Mouse (Mus musculus) cerebellum, adult 2 months (tissue): ENCODE data around the gene Kalrn. TPM values are rescaled to one million over a fixed set of nuclear protein-coding genes. Genes with fewer than 3 reads are reported as not detected.

Experiments
- DNase-seq, 2 experiments: peaks; one replicate each; pipeline ENCODE4 v3.0.0; 2021
- H3K27ac ChIP-seq: fragments of 200-500 bp; 2 replicates; pipeline ENCODE4 v1.5.1; 2012; ENCODE audit warnings: low read length, control low read depth, inconsistent platforms; ENCODE audit not compliant: insufficient read depth
- H3K27me3 ChIP-seq: fragments of 200-500 bp; 2 replicates; pipeline ENCODE4 v1.6.1; 2012; ENCODE audit warnings: inconsistent platforms, mild to moderate bottlenecking, low read length, moderate library complexity; ENCODE audit not compliant: control insufficient read depth, insufficient read depth
- H3K4me1 ChIP-seq: fragments of 200-500 bp; 2 replicates; pipeline ENCODE4 v1.6.1; 2011; ENCODE audit warnings: low read length; ENCODE audit not compliant: control insufficient read depth, insufficient read depth
- H3K4me3 ChIP-seq: fragments of 200-500 bp; replicated peaks from 2 replicates; pipeline ENCODE3; 2011; ENCODE audit warnings: mild to moderate bottlenecking, low read depth, low read length, control low read depth; ENCODE audit not compliant: insufficient read depth
- CTCF ChIP-seq: fragments of 200-500 bp; IDR thresholded peaks from 2 replicates; pipeline ENCODE4 v1.5.1; 2011; ENCODE audit warnings: low read depth, mild to moderate bottlenecking, control low read depth, low read length, moderate library complexity, borderline replicate concordance; ENCODE audit not compliant: insufficient read depth
- POLR2A ChIP-seq: fragments of 200-500 bp; IDR thresholded peaks from 2 replicates; pipeline ENCODE4 v1.6.1; 2011; ENCODE audit warnings: low read length, control low read depth, borderline replicate concordance; ENCODE audit not compliant: insufficient read depth
- WGBS: fragments of 180-500 bp; shearing (Covaris S2); methylation state at CpG from one replicate; pipeline ENCODE4 v1.1.7; 2018; 5-methylcytosine and 5-hydroxymethylcytosine counted together
- polyA plus RNA-seq: library from polyadenylated mRNA; depleted of rRNA; stranded (reverse); fragments of >200 nt; gene quantifications from 2 replicates; pipeline ENCODE4 v1.2.3, GENCODE M21; 2012

Gene Kalrn
- polyA plus RNA-seq, 1 experiment = 17.9 TPM

GRCm38 (mm10) chr16:34058611-34059010 is 514.7 kb downstream of the Kalrn start:
- TF ChIP-seq POLR2A (no peak), CTCF (no peak)
- no peaks in the 10 kb centered on the region for H3K27me3 ChIP-seq
- no peaks in the 10 kb centered on the region for H3K4me1 ChIP-seq
- DNase-seq = no peak
- no peak overlapping the region for H3K27ac ChIP-seq
- WGBS = 78% methylated on average over 3 of the region's 3 CpGs
- H3K4me3 ChIP-seq = no peak overlapping the region

DNA sequence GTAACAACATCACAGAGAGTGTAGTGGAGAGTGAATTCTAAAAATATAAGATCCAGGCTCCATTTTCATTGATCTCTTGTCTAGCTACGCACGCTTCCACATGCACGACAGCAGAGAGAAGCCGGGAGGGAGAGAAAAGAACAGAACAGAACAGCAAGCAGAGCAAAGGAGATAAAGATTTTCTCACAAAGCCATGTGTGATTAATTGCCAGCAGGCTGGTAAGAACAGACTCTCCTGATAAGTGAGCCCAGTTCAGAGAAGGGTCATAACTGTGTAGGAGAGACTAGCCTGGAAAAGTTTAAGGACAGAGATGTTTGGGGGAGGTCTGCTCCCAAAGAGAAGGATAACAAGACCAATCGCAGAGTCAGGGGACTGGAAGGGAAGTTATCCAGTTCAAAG is 515.9 kb downstream of the Kalrn start:
- 95% methylated on average over 5 of the region's 5 CpGs for WGBS
- TF ChIP-seq CTCF = no peak
- TF ChIP-seq POLR2A = no peak
- Histone ChIP-seq H3K27me3 (no peaks in the 10 kb centered on the region), H3K27ac (no peak overlapping the region), H3K4me3 (no peak overlapping the region), H3K4me1 (no peaks in the 10 kb centered on the region)
- DNase-seq = no peak

DNA sequence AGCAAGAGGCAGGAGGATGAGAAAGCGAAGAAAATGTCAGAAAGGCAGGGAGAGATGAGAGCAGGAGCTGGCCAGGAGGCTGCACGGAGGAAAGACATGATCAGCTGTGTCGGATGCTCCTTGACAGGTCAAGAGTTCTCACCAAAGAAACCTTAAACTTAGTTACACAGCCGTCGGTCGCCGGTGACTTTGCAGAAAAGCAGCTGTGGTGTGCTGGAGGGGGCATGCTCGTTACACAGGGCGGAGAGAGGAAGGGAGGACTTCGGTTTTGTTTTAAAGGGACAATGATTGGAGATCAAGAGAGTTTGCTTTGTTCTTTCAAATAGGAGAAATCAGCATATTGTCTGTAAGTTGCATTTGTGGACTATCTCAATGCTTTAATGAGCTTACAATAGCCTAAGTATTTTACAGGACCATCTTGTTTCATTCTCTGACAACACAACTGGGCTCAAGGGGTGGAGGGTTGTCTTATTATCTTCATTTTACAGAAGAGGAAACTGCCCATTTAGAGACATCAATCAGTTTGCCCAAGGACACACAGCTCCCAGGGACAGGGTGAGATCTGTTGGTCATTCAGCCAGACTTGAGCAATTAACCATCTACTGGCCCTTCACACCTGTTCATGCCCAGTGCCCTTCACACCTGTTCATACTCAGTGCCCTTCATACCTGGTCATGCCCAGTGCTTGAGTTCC is 516.8 kb downstream of the Kalrn start:
- H3K27ac ChIP-seq = no peak overlapping the region
- H3K4me3 ChIP-seq = no peak overlapping the region
- H3K4me1 ChIP-seq = no peaks in the 10 kb centered on the region
- no peaks in the 10 kb centered on the region for H3K27me3 ChIP-seq
- TF ChIP-seq CTCF = no peak
- no peak for TF ChIP-seq POLR2A
- DNase-seq = no peak
- WGBS = 78% methylated on average over 10 of the region's 10 CpGs

GRCm38 (mm10) chr16:34050090-34050489 is 523.2 kb downstream of the Kalrn start:
- no peak for DNase-seq
- no peaks in the 10 kb centered on the region for H3K4me1 ChIP-seq
- H3K27me3 ChIP-seq = no peaks in the 10 kb centered on the region
- no peak overlapping the region for H3K4me3 ChIP-seq
- WGBS = 91% methylated on average over 7 of the region's 7 CpGs
- TF ChIP-seq CTCF = no peak
- TF ChIP-seq POLR2A = no peak
- H3K27ac ChIP-seq = no peak overlapping the region

DNA sequence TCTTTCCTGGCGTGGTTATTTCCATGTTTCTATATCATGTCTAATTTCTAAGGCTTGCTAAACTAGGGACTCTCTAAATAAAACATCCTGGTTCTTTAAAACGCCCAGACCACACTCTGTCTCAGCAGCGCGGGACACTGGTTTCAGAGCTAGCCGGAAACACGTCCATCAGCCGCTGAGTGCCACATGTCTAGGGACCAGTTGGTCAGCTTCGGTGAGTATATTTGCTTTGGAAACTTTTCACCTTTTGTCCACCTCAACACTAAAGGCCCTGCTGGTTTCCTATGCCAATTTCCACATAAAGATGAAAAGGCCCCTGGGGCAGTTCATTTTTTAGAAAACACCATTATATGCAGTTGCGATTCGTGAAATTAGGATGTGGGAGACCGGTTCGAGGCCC is 524.0 kb downstream of the Kalrn start:
- Histone ChIP-seq H3K27ac (no peak overlapping the region), H3K4me3 (no peak overlapping the region), H3K4me1 (no peaks in the 10 kb centered on the region), H3K27me3 (no peaks in the 10 kb centered on the region)
- TF ChIP-seq POLR2A (no peak), CTCF (no peak)
- DNase-seq = no peak
- 93% methylated on average over 12 of the region's 12 CpGs for WGBS

GRCm38 (mm10) chr16:34048232-34048631 is 525.1 kb downstream of the Kalrn start:
- no peak for TF ChIP-seq CTCF
- no peak for TF ChIP-seq POLR2A
- 92% methylated on average over 4 of the region's 4 CpGs for WGBS

GRCm38 (mm10) chr16:34047543-34047942 is 525.8 kb downstream of the Kalrn start:
- H3K4me3 ChIP-seq = no peak overlapping the region
- DNase-seq = no peak
- TF ChIP-seq CTCF (no peak), POLR2A (no peak)
- H3K27ac ChIP-seq = no peak overlapping the region
- WGBS = 75% methylated on average over 7 of the region's 7 CpGs
- H3K27me3 ChIP-seq = no peaks in the 10 kb centered on the region
- no peaks in the 10 kb centered on the region for H3K4me1 ChIP-seq

More at GRCm38 (mm10) chr16:34048232-34048631, 525.1 kb downstream of the Kalrn start:
- no peak overlapping the region for H3K4me3 ChIP-seq
- no peaks in the 10 kb centered on the region for H3K27me3 ChIP-seq
- H3K27ac ChIP-seq = no peak overlapping the region
- no peaks in the 10 kb centered on the region for H3K4me1 ChIP-seq
- DNase-seq = no peak

DNA sequence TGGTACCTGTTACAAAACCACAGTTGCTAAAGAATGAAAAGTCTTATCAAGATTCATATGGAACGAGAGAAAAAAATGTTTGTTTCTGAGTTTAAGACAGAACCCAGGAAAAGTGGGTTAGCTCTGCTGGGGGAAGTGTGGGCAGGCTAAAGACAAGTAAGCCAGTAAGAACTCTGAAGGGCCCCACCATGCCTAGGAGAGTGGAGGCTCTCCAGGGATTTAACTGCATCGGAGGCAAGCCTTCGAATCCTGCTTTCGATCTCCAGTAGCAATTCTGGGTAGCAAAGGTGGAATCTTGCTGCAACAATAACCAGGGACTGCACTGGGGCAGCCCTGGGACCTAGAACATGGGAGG is 526.3 kb downstream of the Kalrn start:
- no peak for DNase-seq
- no peak overlapping the region for H3K4me3 ChIP-seq
- H3K27ac ChIP-seq = no peak overlapping the region
- TF ChIP-seq POLR2A (no peak), CTCF (no peak)
- no peaks in the 10 kb centered on the region for H3K27me3 ChIP-seq
- 88% methylated on average over 4 of the region's 4 CpGs for WGBS
- no peaks in the 10 kb centered on the region for H3K4me1 ChIP-seq
